Comparison of ENCODE assay signal across 9 mouse cellular contexts in the genomic region with DNA sequence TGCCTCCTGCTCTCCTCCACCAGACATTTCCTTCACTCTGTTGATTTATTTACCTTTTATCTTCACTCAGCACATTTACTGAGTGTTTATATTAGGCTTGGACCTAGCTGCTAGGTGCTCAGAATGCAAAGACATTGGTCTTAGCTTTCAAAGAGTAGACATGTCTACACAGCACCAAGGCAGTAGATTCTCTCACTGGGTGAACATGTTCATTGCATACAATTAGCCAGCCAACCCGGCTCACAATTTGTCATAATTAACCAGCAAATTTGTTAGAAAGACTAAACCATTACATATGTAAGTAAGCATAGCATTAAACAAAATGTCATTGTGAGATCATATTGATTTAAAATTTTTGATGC.
DNase-seq lines count a peak whose midpoint lies in the region; ATAC-seq lines count a peak whose summit lies in the region.
"Had no signal": no experiment of that assay in that cellular context is flagged by ENCODE, and none has a peak within 500 bp of the region (broad histone marks: within the 10 kb centered on the region; RNA-seq: fewer than 3 reads in every experiment).

No protein-coding gene starts in this region.

- H3K27me3 ChIP-seq in lung, embryonic 15.5 days: no peaks in the 10 kb centered on the region
- no peaks in the 10 kb centered on the region for H3K27me3 ChIP-seq in forebrain, embryonic 14.5 days (replicated peaks; ENCODE audit: control insufficient read depth, insufficient read depth, low read length)
- H3K27me3 ChIP-seq in limb, embryonic 11.5 days (ENCODE audit: control insufficient read depth, insufficient read depth, low read length): no peaks in the 10 kb centered on the region
- H3K27me3 ChIP-seq in neural tube, embryonic 15.5 days (replicated peaks): no peaks in the 10 kb centered on the region

- H3K9ac ChIP-seq in lung, embryonic 15.5 days: no peak overlapping the region
- H3K9ac ChIP-seq in forebrain, embryonic 14.5 days (ENCODE audit: low read length): peak overlapping the region; percentile 35; the same call in 1 of the 2 replicates
- H3K9ac ChIP-seq in limb, embryonic 11.5 days (ENCODE audit: low read length): no peak overlapping the region
- no peak overlapping the region for H3K9ac ChIP-seq in neural tube, embryonic 15.5 days (replicated peaks)

- 24% methylated on average over 1 of the region's 1 CpGs for WGBS in lung, embryonic 15.5 days
- 39% methylated on average over 1 of the region's 1 CpGs for WGBS in forebrain, embryonic 14.5 days
- WGBS in limb, embryonic 11.5 days: 19% methylated on average over 1 of the region's 1 CpGs
- 30% methylated on average over 1 of the region's 1 CpGs for WGBS in neural tube, embryonic 15.5 days

- peak overlapping the region; percentile 27; the same call in 1 of the 2 replicates for H3K27ac ChIP-seq in lung, embryonic 15.5 days
- H3K27ac ChIP-seq in forebrain, embryonic 14.5 days (ENCODE audit: low read depth, low read length): no peak overlapping the region
- no peak overlapping the region for H3K27ac ChIP-seq in limb, embryonic 11.5 days (replicated peaks; ENCODE audit: low read depth, low read length)
- H3K27ac ChIP-seq in neural tube, embryonic 15.5 days (replicated peaks): 0 out of 2 replicates have a peak overlapping the region, but pooled peaks have one; percentile 37

- no peak for ATAC-seq in lung, embryonic 15.5 days (ENCODE audit: borderline replicate concordance, extremely low read depth, low FRiP score, low TSS enrichment)
- no peak; the same call in 1 of the 2 replicates for ATAC-seq in forebrain, embryonic 14.5 days
- peak; percentile 65; the same call in 1 of the 2 replicates for ATAC-seq in limb, embryonic 11.5 days (ENCODE audit: insufficient number of reproducible peaks, low FRiP score, low TSS enrichment, low read depth)
- ATAC-seq in neural tube, embryonic 15.5 days (ENCODE audit: low FRiP score): peak; percentile 81; the same call in 1 of the 2 replicates

- H3K4me2 ChIP-seq in lung, embryonic 15.5 days: peak overlapping the region; percentile 46
- H3K4me2 ChIP-seq in forebrain, embryonic 14.5 days (ENCODE audit: low read length): peak overlapping the region; percentile 26; the same call in 1 of the 2 replicates
- H3K4me2 ChIP-seq in limb, embryonic 11.5 days (ENCODE audit: low read depth, severe bottlenecking): peak overlapping the region; percentile 35
- H3K4me2 ChIP-seq in neural tube, embryonic 15.5 days: peak overlapping the region; percentile 50

- no peaks in the 10 kb centered on the region for H3K36me3 ChIP-seq in lung, embryonic 15.5 days
- no peaks in the 10 kb centered on the region for H3K36me3 ChIP-seq in forebrain, embryonic 14.5 days (ENCODE audit: control insufficient read depth, insufficient read depth, low read length)
- H3K36me3 ChIP-seq in limb, embryonic 11.5 days (ENCODE audit: control insufficient read depth, insufficient read depth, low read length): no peaks in the 10 kb centered on the region
- no peaks in the 10 kb centered on the region for H3K36me3 ChIP-seq in neural tube, embryonic 15.5 days

- H3K4me3 ChIP-seq in lung, embryonic 15.5 days: no peak overlapping the region
- no peak overlapping the region for H3K4me3 ChIP-seq in forebrain, embryonic 14.5 days (ENCODE audit: low read depth, low read length)
- no peak overlapping the region for H3K4me3 ChIP-seq in limb, embryonic 11.5 days (ENCODE audit: low read depth, low read length)
- no peak overlapping the region for H3K4me3 ChIP-seq in neural tube, embryonic 15.5 days (replicated peaks)

- H3K4me1 ChIP-seq in lung, embryonic 15.5 days: peaks cover 12% of the 10 kb centered on the region
- H3K4me1 ChIP-seq in forebrain, embryonic 14.5 days (ENCODE audit: control insufficient read depth, insufficient read depth, low read length): peaks cover 5% of the 10 kb centered on the region; the same call in 1 of the 2 replicates
- 0 out of 2 replicates have a peak, but pooled peaks cover 5% of the 10 kb centered on the region for H3K4me1 ChIP-seq in limb, embryonic 11.5 days (ENCODE audit: control insufficient read depth, insufficient read depth, low read length)
- peaks cover 11% of the 10 kb centered on the region for H3K4me1 ChIP-seq in neural tube, embryonic 15.5 days

- no peak for DNase-seq in lung, postnatal 14 days
- no peak for DNase-seq in forebrain, embryonic 14.5 days (ENCODE audit: low spot score)
- no peak for DNase-seq in limb, embryonic 11.5 days (ENCODE audit: low spot score)
- DNase-seq in layer of hippocampus, adult 8-10 months (ENCODE audit: low spot score in 2 of 2): no peak
- DNase-seq in spleen, postnatal 4 days (ENCODE audit: low spot score in 2 of 2): no peak
- DNase-seq in adrenal gland, postnatal 14 days: no peak
- DNase-seq: kidney, adult 18-20 months had no signal

- H3K9me3 ChIP-seq in lung, embryonic 15.5 days: no peaks in the 10 kb centered on the region
- H3K9me3 ChIP-seq in forebrain, embryonic 14.5 days (replicated peaks; ENCODE audit: control insufficient read depth, low read length): no peaks in the 10 kb centered on the region
- no peaks in the 10 kb centered on the region for H3K9me3 ChIP-seq in limb, embryonic 11.5 days (ENCODE audit: control insufficient read depth, low read length)
- H3K9me3 ChIP-seq in neural tube, embryonic 15.5 days (replicated peaks): no peaks in the 10 kb centered on the region

Comparison
In these comparisons a context has a peak if more than half of its experiments do, and no peak if none do; other contexts are left out.
1. ATAC-seq: peak in limb, embryonic 11.5 days (single experiment) and neural tube, embryonic 15.5 days (single experiment); none in lung, embryonic 15.5 days (single experiment) and forebrain, embryonic 14.5 days (single experiment).
2. H3K27ac ChIP-seq: peak in lung, embryonic 15.5 days (single experiment) and neural tube, embryonic 15.5 days (single experiment); none in forebrain, embryonic 14.5 days (single experiment) and limb, embryonic 11.5 days (single experiment).
3. Peak in every context shown above with its lines, with median percentiles within 50 percentile points of each other: H3K4me2 ChIP-seq.